Mouse (Mus musculus): ENCODE measurements around the gene Prf1.

The Prf1 gene

GRCm38 (mm10) chr10:61297477-61297876 lies at the start of gene Prf1:
Prf1 (plus strand) TSS chr10:61297833.
- in situ Hi-C loops (cut with MboI, MseI): no loop called here

- in situ Hi-C loops (cut with MboI, MseI): no loop called here
These were observed 49.0 kb upstream of the Prf1 start for GRCm38 (mm10) chr10:61248596-61249114.

- in situ Hi-C loops (cut with MboI, MseI): no loop called here
These were observed 47.7 kb upstream of the Prf1 start for GRCm38 (mm10) chr10:61249951-61250350.

- in situ Hi-C loops (cut with MboI, MseI): no loop called here
These were observed 42.9 kb upstream of the Prf1 start for GRCm38 (mm10) chr10:61254761-61255160.

GRCm38 (mm10) chr10:61255190-61255589 lies 42.4 kb upstream of the Prf1 start:
- in situ Hi-C loops (cut with MboI, MseI): no loop called here

GRCm38 (mm10) chr10:61256665-61257064 lies 41.0 kb upstream of the Prf1 start:
- in situ Hi-C loops (cut with MboI, MseI): no loop called here

GRCm38 (mm10) chr10:61258131-61258530 lies 39.5 kb upstream of the Prf1 start:
- in situ Hi-C loops (cut with MboI, MseI): no loop called here

- in situ Hi-C loops (cut with MboI, MseI): no loop called here
These were observed 36.1 kb upstream of the Prf1 start for GRCm38 (mm10) chr10:61261229-61262156.

- in situ Hi-C loops (cut with MboI, MseI): no loop called here
These were observed 34.0 kb upstream of the Prf1 start for GRCm38 (mm10) chr10:61263606-61264005.

- in situ Hi-C loops (cut with MboI, MseI): no loop called here
These were observed 30.3 kb upstream of the Prf1 start for GRCm38 (mm10) chr10:61267378-61267777.

GRCm38 (mm10) chr10:61272089-61272626 lies 25.5 kb upstream of the Prf1 start:
- in situ Hi-C loops (cut with MboI, MseI): no loop called here

- in situ Hi-C loops (cut with MboI, MseI): no loop called here
These were observed 25.0 kb upstream of the Prf1 start for GRCm38 (mm10) chr10:61272631-61273030.

GRCm38 (mm10) chr10:61273081-61273843 lies 24.4 kb upstream of the Prf1 start, which contains the start of gene Adamts14:
Adamts14 (minus strand) TSS chr10:61273438.
- in situ Hi-C loops (cut with MboI, MseI): no loop called here

- in situ Hi-C loops (cut with MboI, MseI): no loop called here
These were observed 23.8 kb upstream of the Prf1 start for GRCm38 (mm10) chr10:61273844-61274215.

- in situ Hi-C loops (cut with MboI, MseI): no loop called here
These were observed 23.1 kb upstream of the Prf1 start for GRCm38 (mm10) chr10:61274532-61274931.

- in situ Hi-C loops (cut with MboI, MseI): no loop called here
These were observed 21.9 kb upstream of the Prf1 start for GRCm38 (mm10) chr10:61275669-61276110.

GRCm38 (mm10) chr10:61277051-61277450 lies 20.6 kb upstream of the Prf1 start:
- in situ Hi-C loops (cut with MboI, MseI): no loop called here

GRCm38 (mm10) chr10:61277918-61278674 lies 19.5 kb upstream of the Prf1 start:
- in situ Hi-C loops (cut with MboI, MseI): no loop called here

GRCm38 (mm10) chr10:61281115-61281514 lies 16.5 kb upstream of the Prf1 start:
- in situ Hi-C loops (cut with MboI, MseI): no loop called here

GRCm38 (mm10) chr10:61284309-61284708 lies 13.3 kb upstream of the Prf1 start:
- in situ Hi-C loops (cut with MboI, MseI): no loop called here

GRCm38 (mm10) chr10:61285271-61285670 lies 12.4 kb upstream of the Prf1 start:
- in situ Hi-C loops (cut with MboI, MseI): no loop called here

Data from T-helper 17 cell (primary cell).